Mouse (Mus musculus) kidney, postnatal 25 days (tissue): ENCODE measurements around the gene 2210408I21Rik.

ENCODE experiments used
- DNase-seq, 2 experiments: peaks; one replicate each; pipeline ENCODE4 v3.0.0; 2021; ENCODE audit warnings: mixed read lengths in 2 of 2

Gene 2210408I21Rik

DNA sequence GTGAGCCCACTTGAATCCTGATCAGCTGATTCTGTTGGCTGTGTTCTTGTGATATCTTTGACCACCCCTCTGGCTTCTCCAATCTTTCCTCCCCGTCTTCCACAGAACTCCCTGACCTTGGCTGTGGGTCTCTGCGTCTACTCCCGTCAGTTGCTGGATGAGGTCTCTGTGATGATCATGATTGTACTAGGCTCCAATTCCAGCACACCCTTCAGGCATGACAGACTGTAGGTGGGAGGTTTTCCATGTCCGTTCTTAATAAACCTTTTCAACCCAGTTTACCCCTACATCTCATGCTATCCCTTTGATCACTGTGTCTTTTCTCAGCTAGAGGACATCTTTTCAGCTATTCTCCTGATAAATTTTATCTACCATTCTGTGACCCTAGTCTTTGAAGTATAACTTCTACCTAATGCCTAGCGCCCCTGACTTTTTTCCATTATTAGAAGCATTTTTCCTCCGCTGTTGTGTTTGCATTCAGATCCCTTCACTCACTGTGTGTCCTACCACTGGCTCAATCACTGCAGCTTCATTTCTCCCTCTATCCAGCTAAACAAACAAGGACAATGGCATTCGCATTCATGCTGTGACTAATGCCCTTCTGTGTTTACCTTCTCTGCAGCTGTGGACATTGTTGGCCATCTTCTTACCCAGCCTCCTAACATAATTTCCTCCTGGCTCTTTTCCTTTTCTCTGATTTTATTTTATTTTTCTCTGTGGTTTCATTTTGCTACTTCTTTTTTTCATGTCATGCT is 143.5 kb downstream of the 2210408I21Rik start:
- no peak for DNase-seq

DNA sequence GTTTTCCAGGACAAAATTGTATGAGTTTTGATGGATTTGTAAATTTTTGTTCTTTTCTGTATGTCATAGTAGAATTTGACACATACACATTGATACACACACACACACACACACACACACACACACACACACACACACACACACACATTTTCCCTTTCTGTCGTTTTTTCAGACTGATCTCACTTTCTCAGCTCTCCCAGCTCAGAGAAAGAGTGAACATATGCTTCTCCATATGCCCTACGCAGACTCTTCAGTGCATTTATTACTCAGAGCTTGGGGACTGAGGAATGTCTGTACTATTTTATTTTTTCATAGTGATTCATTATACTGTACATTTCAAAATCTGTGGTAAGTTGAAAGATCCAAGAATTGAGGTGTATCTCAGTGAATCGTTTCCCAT is 160.2 kb downstream of the 2210408I21Rik start:
- no peak for DNase-seq

DNA sequence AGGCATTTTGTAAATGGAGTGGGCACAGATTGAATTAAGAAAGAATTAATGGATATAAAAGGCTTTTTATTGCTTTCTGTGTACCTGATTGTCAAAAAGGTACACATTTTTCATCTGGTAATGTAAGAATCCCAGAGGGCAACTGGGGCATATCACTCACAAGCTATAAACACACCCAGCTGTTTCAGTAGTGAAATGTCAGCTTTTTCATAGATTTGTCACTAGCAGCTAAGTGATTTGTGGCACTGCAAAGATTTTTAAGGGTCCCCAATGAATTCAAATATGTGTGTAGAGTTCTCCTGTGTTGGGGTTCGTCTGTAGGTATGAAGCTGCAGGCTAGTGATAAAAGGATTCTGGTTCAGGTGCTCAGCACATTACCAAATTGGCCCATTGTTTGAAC is 188.8 kb downstream of the 2210408I21Rik start:
- DNase-seq = no peak

DNA sequence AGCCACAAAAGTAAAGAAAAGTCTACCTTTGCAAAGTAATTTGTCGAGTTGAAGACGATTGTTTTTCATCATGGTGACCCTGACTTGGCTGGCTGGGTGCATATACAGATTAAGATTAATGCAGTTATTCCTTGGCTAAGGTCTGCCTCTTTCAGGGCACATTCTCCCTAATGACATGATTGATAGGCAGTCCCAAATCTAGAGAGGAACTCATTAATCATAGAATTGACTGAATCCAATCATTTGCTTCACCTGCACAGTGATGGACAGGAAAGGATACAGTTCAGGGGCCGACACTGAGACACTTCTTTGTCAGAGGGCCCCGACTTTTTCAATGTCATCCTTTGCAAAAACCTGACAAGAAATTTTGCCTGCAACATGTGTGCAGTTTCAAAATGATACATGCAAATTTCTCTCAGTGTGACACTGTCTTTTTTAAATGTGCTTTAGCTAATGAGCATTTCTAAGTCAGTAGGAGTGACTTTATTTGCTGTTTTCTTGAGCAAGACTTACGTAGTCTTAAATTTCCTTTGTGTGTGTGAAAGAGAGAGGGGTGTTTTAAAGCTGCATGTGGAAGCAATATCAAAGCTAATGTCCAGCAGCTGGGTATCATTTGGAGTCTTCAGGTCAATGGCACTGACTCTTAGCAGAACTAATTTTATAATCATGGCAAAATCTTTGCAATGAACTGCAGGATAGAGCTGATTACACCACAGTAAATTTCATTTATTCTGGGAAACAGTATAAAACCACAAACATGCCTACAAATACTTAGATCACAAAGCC is 191.0 kb downstream of the 2210408I21Rik start:
- no peak for DNase-seq

DNA sequence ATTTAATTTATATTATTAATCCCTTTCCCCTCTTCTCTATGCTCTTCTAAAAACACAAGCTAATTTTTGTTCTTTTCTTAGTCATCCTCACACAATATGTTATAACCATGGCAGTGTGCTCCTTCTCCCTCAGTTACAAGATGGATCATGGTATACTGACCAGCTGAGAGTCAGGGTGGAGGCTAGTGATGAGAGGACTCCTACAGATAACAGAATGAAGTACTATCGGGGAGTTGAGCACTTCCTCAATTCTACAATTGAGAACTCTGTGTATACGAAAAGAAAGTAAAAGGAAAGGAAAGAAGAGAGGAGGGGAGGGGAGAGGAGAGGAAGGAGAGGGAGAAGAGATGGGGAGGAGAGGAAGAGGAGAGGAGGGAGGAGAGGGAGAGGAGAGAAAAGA is 206.8 kb downstream of the 2210408I21Rik start:
- DNase-seq = no peak

DNA sequence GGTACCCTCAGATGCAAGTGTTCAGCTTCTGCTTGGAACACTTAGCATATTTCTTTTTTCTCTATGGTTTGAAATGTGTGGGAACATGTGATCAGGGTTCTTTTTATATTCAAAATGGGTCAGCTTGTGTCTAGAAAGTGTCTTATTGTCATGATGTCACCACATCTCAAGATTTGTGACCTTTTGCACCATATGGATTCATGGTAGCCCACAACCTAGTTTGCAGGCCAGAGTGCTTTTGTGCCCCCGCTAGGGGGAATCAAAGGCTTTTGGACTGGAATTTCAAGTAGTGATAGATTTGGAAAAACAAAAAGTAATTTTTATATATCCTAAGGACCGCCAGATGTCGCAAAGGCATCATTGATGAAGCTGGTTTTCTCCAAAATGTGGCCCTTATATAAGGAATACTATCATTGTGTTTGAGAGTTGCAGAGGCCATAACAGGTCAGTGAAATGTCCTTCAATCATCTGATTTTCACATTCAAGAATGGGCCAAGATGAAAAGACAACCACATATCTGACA is 250.2 kb downstream of the 2210408I21Rik start:
- DNase-seq = no peak

DNA sequence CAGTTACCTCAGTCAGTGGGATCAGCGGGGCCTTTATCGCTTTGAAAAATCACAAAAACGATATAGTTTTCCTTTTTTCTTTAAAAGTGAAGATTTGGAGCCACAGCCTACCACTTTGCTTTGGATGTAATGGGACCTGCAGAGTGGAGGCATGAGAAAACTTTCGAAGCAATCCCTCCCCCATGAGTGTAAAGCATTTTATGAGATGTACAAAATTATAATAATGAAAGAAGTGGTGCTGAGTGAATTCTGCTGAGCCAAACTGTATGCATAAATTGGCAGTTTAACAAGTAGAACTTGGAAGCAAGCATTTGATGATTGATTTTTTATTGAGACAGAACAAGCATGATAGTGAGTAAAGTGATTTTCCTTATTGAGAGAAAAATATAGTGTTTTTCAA is 250.7 kb downstream of the 2210408I21Rik start:
- DNase-seq = no peak

DNA sequence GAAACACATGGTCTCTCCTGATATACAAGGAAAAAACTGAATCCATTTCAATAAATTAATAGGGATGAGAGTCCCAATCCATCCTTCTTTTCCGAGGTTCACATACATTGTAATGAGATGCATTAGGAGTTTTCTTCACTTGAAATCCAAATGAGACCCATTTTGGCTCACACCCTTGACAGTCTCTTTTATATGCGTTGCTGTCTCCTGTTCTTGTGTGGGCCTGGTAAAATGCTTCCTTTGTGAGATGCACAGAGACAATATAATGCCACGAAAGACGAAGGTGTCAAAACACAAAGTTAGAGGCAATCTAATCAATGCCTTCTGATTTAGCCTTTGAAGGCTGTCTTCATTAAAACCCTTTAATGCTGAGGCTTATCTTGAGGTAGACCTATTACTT is 252.8 kb downstream of the 2210408I21Rik start:
- no peak for DNase-seq

DNA sequence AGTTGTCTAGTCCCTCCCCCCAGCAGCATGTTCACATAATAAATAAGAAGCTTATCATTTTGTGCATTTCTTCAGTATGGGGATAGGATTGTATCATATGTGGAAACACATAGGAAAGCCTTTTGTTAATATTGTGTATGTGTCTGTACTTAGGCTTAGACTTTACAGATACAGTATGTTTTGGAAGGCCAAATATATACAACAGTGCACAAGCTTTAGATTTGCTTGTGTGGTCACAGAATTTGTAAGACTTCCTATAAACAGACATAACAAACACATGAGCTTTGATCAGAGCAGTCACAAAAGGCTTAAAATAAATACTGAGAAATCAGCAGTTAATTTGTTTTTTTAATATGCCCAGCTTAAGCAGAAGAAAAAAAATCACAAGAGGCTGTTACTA is 253.9 kb downstream of the 2210408I21Rik start:
- DNase-seq = no peak

DNA sequence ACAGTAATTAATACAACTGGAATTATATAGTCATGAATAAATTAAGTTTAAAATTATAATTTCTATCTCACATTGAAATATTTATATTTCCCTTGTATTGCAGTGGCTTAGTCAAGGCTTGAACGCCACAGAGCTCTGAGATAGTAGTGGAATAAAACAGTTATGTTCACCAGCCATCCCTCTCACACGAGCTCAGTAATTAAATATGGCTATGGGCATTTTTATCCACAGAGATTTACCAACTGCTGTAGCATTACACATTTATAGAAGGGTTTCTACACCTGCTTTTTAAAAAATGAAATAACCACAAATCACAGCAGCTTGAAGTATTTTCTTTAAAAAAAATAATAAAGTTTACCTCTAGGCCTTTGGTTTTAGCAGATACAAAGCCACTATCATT is 261.0 kb downstream of the 2210408I21Rik start:
- DNase-seq = no peak

DNA sequence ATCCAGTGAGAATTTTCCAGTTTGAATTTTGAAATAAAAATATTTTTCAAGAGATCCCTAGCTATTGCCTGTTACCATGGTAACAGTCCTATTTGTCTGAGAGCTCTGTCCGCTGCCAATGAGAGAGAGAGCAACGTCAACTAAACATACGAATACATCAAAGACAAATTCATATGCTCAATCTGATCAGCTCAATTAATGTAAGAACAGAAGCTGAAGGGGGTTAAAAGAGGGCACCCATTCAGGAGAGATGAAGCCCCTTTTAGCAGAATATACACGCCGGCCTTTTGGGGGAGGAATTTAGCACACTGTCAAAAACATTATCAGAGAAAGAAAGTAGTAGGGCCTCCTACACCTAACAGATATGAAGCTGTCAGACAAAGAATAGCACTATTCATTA is 261.6 kb downstream of the 2210408I21Rik start:
- DNase-seq = no peak

DNA sequence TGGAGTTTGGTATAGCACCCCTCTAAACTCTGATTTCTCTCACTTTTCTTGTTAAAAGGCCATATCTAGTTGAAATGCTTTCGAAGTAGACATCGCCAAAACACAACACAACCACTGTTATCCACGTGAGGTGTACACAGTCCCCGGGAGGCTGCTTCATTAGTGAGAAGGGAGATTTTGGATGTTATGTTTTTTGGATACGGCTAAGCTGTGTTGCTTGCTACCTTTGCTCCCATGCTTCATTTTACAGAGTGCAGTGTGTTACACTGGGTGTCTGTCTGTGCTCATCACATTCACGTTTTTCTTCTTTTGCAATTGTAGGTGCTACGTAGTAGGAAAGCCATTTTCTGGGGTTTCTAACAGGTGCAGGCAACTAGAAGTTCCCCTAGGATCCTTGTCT is 262.3 kb downstream of the 2210408I21Rik start:
- no peak for DNase-seq

DNA sequence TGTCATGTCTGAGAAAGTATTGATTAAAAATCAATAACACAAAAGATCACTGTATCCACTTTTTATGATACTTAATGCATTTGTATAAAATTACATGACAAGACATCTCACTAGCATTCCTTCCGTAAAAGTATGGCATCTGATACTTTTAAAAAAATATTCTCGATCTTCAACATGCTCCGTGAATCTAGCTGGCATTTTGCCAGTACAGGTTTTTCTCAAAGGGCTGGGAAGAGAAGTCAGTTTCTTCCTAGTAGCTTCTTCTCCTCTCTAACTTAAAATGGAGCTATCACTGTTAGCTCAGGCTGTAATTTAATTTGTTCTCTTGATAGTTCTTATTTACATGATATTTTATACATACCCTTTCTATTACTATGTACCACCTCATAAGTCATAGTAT is 263.1 kb downstream of the 2210408I21Rik start:
- DNase-seq = no peak

DNA sequence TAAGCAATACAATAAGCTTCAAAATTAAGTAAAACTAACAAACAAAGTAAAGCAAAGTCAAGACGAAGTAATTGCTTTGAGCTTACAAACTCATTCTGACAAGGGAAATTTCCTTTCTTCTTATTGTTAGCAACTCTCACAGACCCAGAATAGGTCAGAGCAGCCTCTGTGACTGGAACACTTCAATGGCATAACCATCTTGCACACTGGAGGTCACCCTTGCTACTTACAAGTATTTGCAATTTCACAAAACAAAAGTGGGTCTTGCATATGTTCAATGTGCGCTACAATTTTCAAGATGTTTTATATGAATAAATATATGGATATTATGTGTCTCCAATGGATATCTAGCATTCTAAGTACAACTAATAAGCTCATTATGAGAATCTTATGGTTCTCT is 265.4 kb downstream of the 2210408I21Rik start:
- no peak for DNase-seq

DNA sequence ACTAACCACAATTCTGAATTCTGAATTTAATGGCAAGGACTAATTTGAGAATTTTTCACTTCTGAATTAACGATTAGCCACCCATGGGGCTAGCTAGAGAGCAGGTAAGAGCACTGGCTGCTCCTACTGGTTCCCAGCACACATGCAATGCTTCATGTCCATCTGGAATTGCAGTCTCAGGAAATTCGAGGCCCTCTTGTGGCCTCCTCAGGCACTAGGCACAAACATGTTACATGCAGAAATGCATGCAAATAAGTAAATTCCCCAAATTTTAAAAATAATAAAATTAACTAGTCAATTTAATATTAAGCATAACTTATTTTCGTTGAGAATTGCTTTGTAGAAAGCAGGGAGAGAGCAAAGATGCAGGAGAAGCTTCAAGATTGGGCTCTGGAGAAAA is 273.2 kb downstream of the 2210408I21Rik start:
- DNase-seq = no peak

DNA sequence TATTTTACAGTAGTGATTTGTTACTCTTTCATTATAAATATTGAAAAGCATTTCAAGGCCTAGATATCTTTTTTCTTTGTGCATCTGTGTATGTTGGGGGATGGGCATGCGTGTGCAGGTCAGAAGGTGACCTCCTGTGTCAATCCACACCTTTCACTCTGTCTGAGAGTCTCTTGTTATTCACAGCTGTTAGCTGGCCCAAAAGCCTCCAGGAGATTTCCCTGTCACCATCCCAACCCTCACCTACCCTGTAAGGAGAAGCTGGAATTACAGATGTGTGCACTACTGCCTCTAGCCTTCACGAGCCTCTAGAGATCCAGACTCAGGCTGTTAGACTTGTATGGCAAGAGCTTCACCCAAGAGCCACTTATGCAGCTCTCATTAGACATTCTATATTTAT is 274.5 kb downstream of the 2210408I21Rik start:
- no peak for DNase-seq

DNA sequence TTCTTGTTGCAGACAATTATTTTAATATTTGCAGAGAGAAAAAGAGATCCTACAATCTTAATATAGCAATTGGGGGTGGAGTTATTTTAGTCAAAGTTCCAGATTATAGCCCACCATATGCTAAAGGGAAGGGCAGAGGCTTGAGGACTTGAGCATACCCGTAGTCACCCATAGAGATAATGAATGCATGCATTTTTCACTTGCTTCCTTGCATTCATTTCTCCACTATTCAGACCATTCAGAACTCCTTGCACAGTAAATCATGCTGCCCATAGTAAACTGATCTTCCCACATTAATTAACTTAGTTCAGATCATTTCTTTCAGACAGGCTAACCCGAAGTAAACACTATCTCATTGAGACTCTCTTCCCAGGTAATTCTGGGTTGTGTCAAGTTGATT is 277.5 kb downstream of the 2210408I21Rik start:
- DNase-seq = no peak

DNA sequence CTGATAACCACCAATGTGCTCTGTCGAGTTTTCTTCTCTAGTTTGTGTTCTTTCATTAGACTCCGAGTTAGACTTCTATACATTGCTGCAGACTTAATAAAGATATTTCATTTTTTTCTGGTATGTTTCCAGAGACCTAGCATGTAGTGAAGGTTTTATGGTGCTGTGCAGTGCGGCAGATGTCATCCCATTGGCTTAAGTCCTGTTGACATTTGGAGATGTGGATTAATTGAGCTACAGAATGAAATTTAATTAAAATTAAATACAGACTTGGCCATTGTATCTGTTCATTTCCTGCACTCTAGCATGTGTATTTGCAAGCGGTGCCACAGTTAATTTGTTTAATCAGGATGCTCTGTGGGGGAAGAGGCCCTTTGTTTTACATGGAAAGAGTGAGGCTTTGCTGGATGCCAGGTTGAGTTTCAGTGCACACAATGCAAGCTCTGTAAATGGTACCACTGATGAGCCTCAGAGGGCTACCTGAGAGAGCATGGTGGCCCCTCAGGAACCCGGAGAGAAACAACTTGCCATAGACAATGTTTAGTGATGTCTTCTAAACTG is 314.7 kb downstream of the 2210408I21Rik start:
- no peak for DNase-seq

DNA sequence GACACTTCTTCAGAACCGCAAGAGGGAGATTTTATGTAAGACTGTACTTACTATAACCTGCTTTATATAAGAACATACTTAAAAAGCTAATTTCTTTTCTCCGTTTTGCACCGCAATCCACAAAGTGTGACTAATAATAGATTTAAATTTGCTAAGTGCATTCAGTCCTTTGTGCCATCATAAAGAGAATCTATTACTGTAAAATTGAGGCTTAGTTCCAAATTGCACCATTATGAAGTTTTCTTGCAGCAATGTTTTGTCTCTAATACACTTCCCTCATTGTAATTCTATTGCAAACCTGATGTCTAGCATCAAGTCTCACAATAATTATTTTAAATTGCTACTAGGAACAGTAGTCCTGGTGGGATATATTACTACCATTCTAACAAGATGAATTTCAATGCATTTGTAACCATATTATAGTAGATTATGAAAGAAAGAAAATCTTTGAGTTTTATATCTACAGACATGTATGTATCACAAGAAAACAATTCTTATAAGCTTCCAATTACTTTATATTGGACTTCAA is 334.8 kb downstream of the 2210408I21Rik start:
- DNase-seq = no peak

DNA sequence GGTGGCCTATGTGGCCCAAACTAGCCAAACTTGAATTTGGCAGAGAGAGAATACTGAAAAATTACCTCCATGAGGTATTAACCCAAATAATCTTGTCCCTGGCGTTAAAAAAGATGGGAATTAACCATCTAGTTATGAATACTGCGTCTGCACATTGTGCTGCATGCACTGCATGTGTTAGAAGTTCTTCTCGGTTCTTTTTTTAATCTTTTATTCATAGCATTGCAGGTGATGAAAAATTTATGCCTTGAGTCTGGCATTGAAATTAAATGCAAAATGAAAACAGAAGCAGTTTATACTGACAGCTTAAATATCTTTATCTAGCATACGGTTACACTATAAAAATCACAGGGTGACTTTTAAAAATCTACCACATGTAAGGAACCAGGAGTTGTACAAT is 341.1 kb downstream of the 2210408I21Rik start:
- DNase-seq = no peak

DNA sequence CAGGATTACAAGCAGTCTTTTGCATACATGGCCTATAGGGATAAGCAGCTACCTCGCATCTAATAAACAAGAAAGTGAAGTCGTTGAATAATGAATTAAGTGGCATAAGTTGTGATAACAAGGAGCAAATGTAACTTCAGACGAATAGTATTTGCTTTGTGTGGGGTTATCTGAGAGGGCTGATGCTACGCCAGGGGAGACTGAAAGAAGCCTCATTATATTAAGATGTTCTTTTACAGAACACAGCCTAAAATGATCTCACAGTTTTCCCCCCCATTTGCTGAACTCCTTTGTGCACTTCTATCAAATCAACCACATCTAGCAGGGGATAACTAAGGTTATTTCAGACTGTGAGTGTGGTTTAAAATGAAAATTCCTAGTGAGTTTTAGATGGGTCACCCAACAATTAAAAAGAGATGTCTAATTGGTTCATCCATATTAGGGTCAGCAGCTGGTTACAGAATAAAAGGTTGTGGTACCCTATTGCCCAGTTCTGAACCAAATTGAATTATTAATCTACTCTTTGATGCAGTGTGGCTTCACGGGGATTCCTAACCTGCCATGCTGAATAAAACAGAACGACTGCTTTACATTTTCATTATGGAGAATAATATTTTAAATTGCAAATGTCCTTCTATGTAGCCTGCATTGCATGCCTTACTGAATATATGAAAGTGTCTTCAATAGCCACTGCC is 343.2 kb downstream of the 2210408I21Rik start:
- no peak for DNase-seq

DNA sequence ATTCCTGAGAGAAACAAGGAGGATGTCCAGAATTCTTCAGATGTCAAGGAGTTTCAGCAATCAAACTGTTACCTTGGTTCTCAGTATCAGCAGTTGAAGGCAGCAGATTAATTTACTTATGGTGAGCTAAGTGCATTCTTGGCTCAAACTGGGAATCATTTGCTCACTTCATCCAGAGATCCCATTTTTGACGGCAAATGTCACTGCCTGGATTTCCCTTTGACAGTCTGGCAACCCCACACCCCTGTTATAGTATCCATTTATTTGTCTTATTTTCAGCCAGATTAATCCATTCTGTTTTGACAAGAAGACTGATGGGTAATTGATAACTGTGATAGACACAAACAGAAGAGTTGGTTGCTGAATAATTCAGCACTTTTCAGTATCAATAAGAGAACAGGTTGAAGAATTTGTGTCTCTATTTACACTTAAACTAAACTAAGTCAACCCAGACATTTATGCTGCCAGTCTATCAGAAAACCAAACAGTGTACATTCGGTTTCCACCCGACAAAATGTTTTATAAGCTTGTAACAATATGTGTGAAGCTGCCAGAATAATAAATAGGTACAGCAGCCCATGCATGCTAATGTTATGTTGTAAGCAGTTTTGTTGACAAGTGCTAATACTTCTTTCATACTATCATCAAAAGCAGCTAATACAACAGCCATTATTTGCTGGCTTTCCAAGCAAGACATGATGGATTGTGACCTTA is 354.8 kb downstream of the 2210408I21Rik start:
- no peak for DNase-seq
